Mouse (Mus musculus) spleen, postnatal 4 days (tissue): ENCODE data around the gene Sgms1.

Source experiments
- DNase-seq, 2 experiments: peaks; one replicate each; pipeline ENCODE4 v3.0.0; 2022; ENCODE audit warnings: low spot score in 2 of 2

Sgms1 gene

GRCm38 (mm10) chr19:32243246-32243645 lies 146.3 kb downstream of the Sgms1 start:
- DNase-seq, result no peak

DNA sequence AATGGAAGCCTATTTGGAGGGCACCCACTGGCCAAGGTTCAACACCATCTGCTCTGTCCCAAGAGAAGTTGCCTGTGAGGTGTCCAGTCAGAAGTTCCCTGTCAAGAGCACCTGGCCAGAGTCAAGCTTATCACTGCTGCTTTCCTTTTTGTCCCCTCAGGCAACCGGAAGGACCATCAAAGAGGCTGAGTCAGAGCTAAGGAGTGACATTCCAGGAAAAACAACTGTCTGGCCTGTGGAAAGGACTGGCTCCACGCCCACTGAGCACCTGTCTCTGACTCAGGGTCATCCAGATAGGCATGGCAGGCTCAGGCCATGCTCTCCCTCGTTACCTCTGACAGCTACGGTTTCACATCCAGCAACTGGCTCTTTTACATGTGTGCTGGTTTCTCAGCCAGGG lies 147.4 kb downstream of the Sgms1 start:
- no peak for DNase-seq

DNA sequence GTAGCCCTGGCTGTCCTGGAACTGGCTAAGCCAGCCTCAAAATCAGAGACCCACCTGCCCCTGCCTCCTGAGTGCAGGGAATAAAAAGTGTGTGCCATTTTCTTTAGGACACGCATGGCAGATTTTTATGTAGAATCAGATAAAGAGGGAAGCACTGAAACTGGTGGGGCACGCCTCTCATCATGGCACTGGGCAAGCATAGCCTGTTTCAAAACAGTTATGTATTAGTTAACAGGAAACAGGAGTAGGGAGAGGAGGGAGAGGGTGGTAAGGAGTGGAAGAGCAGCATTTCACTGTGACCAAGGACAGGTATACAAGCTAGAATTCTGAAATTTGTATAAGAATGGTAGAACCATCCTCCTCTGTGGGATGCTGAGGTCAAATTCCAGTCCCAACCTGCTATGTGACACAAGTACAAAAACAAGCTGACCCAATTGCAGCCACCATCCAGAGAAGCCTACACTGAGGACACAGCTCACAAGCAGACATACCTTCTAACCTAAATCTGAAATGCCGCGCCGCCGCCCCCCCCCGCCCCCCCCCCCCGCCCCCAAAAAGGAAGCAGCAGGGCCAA lies 149.0 kb downstream of the Sgms1 start:
- DNase-seq, result no peak

DNA sequence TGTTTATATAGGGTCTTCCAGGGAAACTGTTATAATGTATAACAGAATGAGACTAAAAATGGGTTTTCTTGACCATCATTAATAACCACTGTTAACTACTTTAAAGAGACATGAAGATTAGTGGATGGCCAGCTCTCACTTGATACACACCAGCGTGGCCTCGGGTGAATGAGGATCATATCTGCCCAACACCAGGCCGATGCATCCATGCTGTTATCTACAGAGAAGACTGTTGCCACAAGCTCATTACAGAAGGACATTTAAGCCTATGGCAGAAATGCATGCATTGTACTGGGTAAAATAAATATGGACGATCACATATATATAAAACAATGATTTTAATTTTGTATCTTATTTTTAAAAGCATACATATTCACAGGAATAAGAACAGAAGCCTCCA lies 149.6 kb downstream of the Sgms1 start:
- peak in 1 of 2 experiments; percentile 60 for DNase-seq

DNA sequence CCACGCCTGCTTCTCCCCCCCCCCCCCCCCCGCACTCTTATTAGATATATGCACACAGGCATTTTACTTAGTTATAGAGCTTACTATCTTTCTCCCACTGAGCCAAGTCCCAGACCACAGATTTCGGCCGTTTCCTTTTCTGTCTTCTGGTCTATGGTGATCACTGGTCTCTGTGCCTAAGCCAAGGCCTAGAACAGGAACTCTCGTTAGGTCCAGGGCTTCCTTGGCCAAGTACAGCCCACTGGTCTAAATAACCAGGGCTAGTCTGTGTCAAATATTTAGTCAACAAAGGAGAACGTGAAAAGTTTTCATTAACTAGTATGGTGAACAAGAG lies 150.1 kb downstream of the Sgms1 start:
- no peak for DNase-seq

- peak; percentile 63 to 77 for DNase-seq
These were observed 150.6 kb downstream of the Sgms1 start for GRCm38 (mm10) chr19:32238722-32239458.

GRCm38 (mm10) chr19:32237685-32238084 lies 151.8 kb downstream of the Sgms1 start:
- no peak for DNase-seq

- DNase-seq, result no peak
These were observed 152.3 kb downstream of the Sgms1 start for GRCm38 (mm10) chr19:32237173-32237583.

- DNase-seq, result no peak
These were observed 154.6 kb downstream of the Sgms1 start for GRCm38 (mm10) chr19:32234717-32235434.

- DNase-seq, result no peak
These were observed 158.2 kb downstream of the Sgms1 start for GRCm38 (mm10) chr19:32231292-32231691.

GRCm38 (mm10) chr19:32230798-32231197 lies 158.7 kb downstream of the Sgms1 start:
- no peak for DNase-seq

- DNase-seq, result no peak
These were observed 159.2 kb downstream of the Sgms1 start for GRCm38 (mm10) chr19:32230301-32230700.

DNA sequence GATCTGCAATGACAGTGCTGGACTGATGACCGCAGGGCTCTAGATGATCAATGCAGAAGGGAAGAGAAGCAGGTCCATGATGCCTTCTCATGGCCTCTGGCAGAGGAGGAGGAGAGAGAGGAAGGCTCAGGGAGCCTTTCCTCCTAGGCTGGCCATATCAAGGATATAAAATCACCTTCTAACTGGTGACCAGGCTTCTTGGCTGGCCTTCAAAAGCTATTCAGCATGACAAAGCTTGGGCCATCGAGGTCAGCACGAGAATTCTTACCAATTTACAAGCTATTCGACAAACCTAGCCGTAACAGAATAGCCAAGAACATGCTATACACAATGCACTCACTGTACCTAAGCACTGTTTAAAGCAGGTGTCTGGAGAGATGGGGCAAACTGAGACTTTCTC lies 159.7 kb downstream of the Sgms1 start:
- DNase-seq, result no peak

GRCm38 (mm10) chr19:32227175-32227574 lies 162.3 kb downstream of the Sgms1 start:
- DNase-seq, result no peak

GRCm38 (mm10) chr19:32225097-32225490 lies 164.4 kb downstream of the Sgms1 start:
- DNase-seq, result no peak

- DNase-seq, result no peak
These were observed 165.0 kb downstream of the Sgms1 start for GRCm38 (mm10) chr19:32224318-32225096.

- DNase-seq, result no peak
These were observed 165.8 kb downstream of the Sgms1 start for GRCm38 (mm10) chr19:32223751-32224174.

- DNase-seq, result peak in 1 of 2 experiments; percentile 68
These were observed 167.4 kb downstream of the Sgms1 start for GRCm38 (mm10) chr19:32222083-32222482.

GRCm38 (mm10) chr19:32220991-32221390 lies 168.5 kb downstream of the Sgms1 start:
- no peak for DNase-seq

DNA sequence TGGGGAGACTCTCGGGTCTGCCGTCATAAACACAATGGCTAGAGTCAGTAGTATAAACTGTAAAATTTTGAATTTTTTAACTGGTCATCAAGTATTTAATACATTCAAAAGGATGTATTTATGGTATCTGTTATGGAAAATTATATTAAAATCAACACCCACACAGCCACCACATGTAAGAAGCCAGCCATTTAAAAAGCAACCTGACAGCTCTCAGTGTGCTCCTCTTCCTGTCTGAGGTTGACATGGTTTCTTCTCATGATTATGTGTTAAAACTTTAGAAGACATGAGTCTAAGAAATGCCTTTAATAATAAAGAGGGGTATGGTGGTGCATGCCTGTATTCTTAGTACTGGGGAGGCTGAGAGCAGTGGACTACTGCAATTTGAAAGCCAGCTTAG lies 172.8 kb downstream of the Sgms1 start:
- no peak for DNase-seq

- no peak for DNase-seq
These were observed 174.4 kb downstream of the Sgms1 start for GRCm38 (mm10) chr19:32214905-32215806.
